Mouse (Mus musculus) megakaryocyte, embryonic 14.5 days (primary cell): Measurements from ENCODE around the gene Abhd11.

Experiments
- FLI1 ChIP-seq: IDR thresholded peaks from 2 replicates; pipeline ENCODE4 v1.6.1; 2012; ENCODE audit warnings: low read length, inconsistent platforms, mixed read lengths
- GATA1 ChIP-seq: IDR thresholded peaks from 3 replicates; pipeline ENCODE4 v1.6.1; 2012; ENCODE audit warnings: mixed read lengths, low read length, inconsistent platforms, borderline replicate concordance

GRCm38 (mm10) chr5:134999797-135000196, 9.2 kb upstream of the Abhd11 start:
- no peak for TF ChIP-seq GATA1
- TF ChIP-seq FLI1 = no peak
